Mouse (Mus musculus) thymus, adult 2 months (tissue): ENCODE results near the gene Msh3. TPM values are rescaled to one million over a fixed set of nuclear protein-coding genes. Genes with fewer than 3 reads are reported as not detected.
"Not testable (repeated sequence)": the region's sequence is repeated elsewhere in the genome, so short reads cannot be mapped to it uniquely, and the experiment has no call there.

Experiments
- DNase-seq: peaks from one replicate; pipeline ENCODE4 v3.0.0; 2021
- H3K27ac ChIP-seq: fragments of 200-500 bp; 2 replicates; pipeline ENCODE4 v1.5.1; 2012; ENCODE audit warnings: low read length, control low read depth; ENCODE audit not compliant: control insufficient read depth, insufficient read depth
- H3K27me3 ChIP-seq: fragments of 200-500 bp; 2 replicates; pipeline ENCODE4 v1.6.1; 2012; ENCODE audit warnings: mild to moderate bottlenecking, low read length, moderate library complexity, mixed read lengths; ENCODE audit not compliant: control insufficient read depth, insufficient read depth
- H3K36me3 ChIP-seq: fragments of 200-500 bp; 2 replicates; pipeline ENCODE4 v1.6.1; 2012; ENCODE audit warnings: mild to moderate bottlenecking, low read length, moderate library complexity; ENCODE audit not compliant: control insufficient read depth, insufficient read depth
- H3K4me1 ChIP-seq: fragments of 200-500 bp; replicated peaks from 2 replicates; pipeline ENCODE4 v1.6.1; 2012; ENCODE audit warnings: low read length; ENCODE audit not compliant: control insufficient read depth, insufficient read depth
- H3K4me3 ChIP-seq: fragments of 200-500 bp; 2 replicates; pipeline ENCODE4 v1.5.1; 2012; ENCODE audit warnings: mild to moderate bottlenecking, low read length, control low read depth, moderate library complexity; ENCODE audit not compliant: control insufficient read depth, insufficient read depth
- CTCF ChIP-seq: fragments of 200-500 bp; IDR thresholded peaks from 2 replicates; pipeline ENCODE4 v1.5.1; 2012; ENCODE audit warnings: mild to moderate bottlenecking, control low read depth, low read length, moderate library complexity, borderline replicate concordance; ENCODE audit not compliant: control insufficient read depth, poor library complexity, insufficient read depth; ENCODE audit errors: extremely low read depth
- POLR2A ChIP-seq: fragments of 200-500 bp; IDR thresholded peaks from 2 replicates; pipeline ENCODE4 v1.6.1; 2012; ENCODE audit warnings: mild to moderate bottlenecking, low read length, control low read depth, moderate library complexity; ENCODE audit not compliant: control insufficient read depth, poor library complexity, insufficient read depth; ENCODE audit errors: extremely low read depth
- whole genome bisulfite sequencing: fragments of 180-500 bp; shearing (Covaris S2); methylation state at CpG from one replicate; pipeline ENCODE4 v1.1.7; 2018; 5-methylcytosine and 5-hydroxymethylcytosine counted together
- polyA plus RNA-seq: library from polyadenylated mRNA; depleted of rRNA; stranded (reverse); fragments of >200 nt; gene quantifications from 2 replicates; pipeline ENCODE4 v1.2.3, GENCODE M21; 2012; rRNA removed

Msh3 gene
- 7.8 and 8.4 TPM in 2 replicates for polyA plus RNA-seq

DNA sequence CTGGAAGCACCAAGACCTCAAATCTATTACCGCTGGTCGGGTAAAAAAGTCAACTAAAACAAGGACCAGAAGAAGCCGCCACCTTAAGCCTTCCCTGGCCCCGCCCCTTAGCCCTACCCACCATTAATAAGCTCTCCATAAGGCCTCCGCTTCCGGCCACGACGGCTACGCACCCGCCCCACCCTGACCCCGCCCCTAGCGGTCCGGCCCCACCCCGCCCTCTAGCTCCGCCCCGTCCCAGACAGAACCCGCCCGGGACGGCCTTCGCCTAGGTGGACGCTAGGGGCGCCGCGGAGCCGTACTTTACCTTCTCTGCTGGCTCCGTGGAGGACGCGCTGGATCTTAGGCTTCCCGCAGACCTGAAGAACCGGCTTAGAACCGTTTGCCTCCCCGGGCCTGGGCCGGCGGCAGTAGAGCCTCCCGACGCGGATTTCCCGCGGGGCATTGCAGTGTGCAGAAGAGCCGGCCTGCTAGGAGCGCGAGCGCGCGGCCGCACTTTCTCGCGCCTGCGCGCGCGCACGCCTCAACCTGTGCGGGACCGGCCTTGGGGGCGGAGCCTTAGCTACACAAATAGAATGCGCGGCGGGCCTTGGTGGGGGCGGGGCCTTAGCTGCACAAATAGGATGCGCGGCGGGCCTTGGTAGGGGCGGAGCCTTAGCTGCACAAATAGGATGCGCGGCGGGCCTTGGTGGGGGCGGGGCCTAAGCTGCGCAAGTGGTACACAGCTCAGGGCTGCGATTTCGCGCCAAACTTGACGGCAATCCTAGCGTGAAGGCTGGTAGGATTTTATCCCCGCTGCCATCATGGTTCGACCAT lies at the start of gene Msh3, which contains the start of gene Dhfr:
Msh3 (minus strand) TSS at position 548 of the 816 bp plus-strand sequence.
Dhfr (plus strand) TSS at position 271 of the 816 bp plus-strand sequence.
- H3K4me3 ChIP-seq: peak within 1 kb of the TSS; percentile 80
- WGBS: under 1% methylated on average over 76 of the region's 76 CpGs
- H3K27me3 ChIP-seq: no peaks in the 10 kb centered on the region
- peaks cover 9% of the 10 kb centered on the region for H3K4me1 ChIP-seq
- H3K27ac ChIP-seq: peak within 1 kb of the TSS; percentile 72
- no peaks in the 10 kb centered on the region; the same call in 1 of the 2 replicates for H3K36me3 ChIP-seq
- DNase-seq: peak; percentile 96
- peak; percentile 85 for TF ChIP-seq POLR2A
- peak; percentile 90 for TF ChIP-seq CTCF

DNA sequence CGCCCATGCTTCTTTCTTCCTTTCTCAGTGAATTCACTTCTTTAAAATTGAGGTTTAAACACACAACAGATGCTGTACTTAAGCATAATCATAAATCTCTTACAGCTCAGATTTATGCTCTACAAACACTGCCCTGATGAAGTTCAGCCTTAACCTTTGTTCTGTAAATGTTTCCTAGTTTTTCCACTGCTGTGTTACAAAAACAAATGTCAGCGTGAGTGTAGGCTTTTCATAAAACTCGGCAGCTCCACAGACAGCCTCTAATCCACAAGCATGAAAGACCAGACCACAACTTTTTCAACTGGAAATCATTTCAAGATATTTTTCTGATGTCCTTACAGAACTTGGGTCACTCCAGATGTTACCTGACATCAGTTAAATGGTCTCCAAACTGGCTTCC lies 48.7 kb upstream of the Msh3 start:
- Histone ChIP-seq H3K36me3 (no peaks in the 10 kb centered on the region), H3K27me3 (no peaks in the 10 kb centered on the region), H3K4me1 (no peaks in the 10 kb centered on the region), H3K27ac (no peak overlapping the region), H3K4me3 (no peak overlapping the region)
- DNase-seq: no peak
- 90% methylated on average over 3 of the region's 3 CpGs for whole genome bisulfite sequencing
- TF ChIP-seq POLR2A: no peak
- TF ChIP-seq CTCF: no peak

DNA sequence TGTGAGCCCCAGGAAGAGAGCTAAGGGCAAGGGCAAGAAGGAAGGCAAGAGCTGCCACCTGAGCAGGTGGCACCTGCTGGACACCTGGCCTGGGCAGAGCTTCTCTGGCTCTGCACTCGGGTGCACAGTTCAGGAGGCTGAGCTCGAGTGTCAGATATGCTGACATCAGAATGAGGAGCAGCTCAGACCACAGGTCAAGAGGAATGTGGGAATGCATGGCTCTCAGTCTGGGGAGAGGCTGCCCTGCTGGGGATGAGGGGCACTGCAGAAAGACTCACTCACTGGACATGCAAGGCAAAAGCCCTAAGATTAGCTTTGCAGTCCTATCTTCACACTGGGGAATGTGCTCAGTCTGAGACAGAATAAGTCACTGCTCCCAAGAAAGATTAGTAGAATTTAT lies 47.3 kb upstream of the Msh3 start:
- Histone ChIP-seq H3K27ac (no peak overlapping the region), H3K4me3 (no peak overlapping the region), H3K36me3 (no peaks in the 10 kb centered on the region), H3K4me1 (no peaks in the 10 kb centered on the region), H3K27me3 (no peaks in the 10 kb centered on the region)
- TF ChIP-seq CTCF (no peak), POLR2A (no peak)
- no peak for DNase-seq
- WGBS: 73% methylated on average over 2 of the region's 2 CpGs

DNA sequence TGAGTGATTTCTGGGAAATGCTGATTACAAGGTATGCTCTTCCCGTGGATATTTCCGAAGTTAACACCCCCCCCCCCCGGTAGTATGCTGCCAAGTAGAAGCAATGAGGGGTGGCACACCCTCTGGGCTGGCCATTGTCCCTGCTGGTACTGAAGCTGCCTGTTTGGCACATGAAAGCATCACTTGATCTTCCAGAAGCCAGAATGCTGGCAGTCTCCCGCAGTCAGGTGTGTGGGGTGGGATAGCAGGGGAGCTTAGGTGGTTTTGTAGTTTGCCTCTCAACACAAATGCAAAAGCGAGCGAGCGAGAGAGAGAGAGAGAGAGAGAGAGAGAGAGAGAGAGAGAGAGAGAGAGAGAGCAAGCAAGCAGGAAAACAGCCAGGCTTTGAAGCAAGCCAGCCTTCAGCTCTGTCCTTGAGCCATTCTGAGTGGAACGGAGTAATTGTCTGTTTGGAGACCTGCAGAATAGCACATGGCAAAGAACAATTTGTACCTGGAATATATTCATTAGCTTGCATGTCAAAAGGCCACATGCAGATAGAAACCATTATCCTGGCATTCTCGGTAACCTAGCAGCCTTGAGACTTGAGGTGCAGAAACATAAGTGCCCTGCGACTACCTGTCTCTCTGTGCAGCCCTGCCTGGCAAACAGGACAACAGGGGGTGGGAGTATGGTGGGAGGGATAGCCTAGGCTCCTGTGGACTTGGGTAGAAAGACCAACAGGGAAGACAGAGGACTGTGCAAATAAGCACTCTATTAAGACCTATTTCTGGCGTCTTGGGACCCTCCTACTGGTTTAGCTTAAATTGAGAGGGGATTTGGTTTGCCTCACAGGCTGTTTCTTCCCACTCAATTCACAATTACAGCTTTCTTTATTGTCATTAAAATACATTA lies 43.9 kb upstream of the Msh3 start:
- DNase-seq: no peak
- Histone ChIP-seq H3K4me1 (no peaks in the 10 kb centered on the region), H3K27ac (no peak overlapping the region), H3K4me3 (no peak overlapping the region), H3K36me3 (no peaks in the 10 kb centered on the region), H3K27me3 (no peaks in the 10 kb centered on the region)
- WGBS: 87% methylated on average over 11 of the region's 11 CpGs
- TF ChIP-seq CTCF: no peak
- no peak for TF ChIP-seq POLR2A

DNA sequence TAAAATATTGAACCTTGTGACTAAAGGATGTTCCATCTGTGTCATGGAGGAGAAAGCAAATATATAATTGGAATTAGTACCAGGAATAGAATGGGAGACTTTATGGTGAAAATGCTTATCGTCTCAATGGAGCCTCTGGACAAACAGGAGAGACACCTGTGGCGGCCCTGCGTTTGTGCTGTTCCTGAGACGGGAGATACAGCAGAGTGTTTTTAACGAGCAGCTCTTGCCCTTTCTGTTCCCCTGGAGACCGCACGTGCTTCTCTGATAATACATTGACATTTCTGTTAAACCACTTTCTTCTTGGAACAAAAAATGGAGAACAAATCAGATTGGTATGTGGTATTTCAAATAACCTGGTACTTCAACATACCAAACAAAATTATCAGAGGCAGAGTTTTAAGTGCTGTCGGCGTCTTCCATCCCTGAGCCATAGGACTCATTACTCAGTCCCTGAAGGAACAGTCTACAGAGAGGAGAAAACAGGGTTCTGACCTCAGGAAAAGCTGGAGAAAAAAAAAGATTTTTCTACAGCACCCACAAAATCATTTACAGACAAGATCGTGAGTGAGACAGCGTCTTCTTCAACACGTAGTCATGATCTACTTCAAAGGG lies 38.4 kb upstream of the Msh3 start:
- WGBS: 93% methylated on average over 12 of the region's 12 CpGs
- H3K4me1 ChIP-seq: no peaks in the 10 kb centered on the region
- H3K27ac ChIP-seq: no peak overlapping the region
- no peak for TF ChIP-seq CTCF
- no peak for TF ChIP-seq POLR2A
- no peak overlapping the region for H3K4me3 ChIP-seq
- H3K36me3 ChIP-seq: no peaks in the 10 kb centered on the region
- DNase-seq: no peak
- no peaks in the 10 kb centered on the region for H3K27me3 ChIP-seq

DNA sequence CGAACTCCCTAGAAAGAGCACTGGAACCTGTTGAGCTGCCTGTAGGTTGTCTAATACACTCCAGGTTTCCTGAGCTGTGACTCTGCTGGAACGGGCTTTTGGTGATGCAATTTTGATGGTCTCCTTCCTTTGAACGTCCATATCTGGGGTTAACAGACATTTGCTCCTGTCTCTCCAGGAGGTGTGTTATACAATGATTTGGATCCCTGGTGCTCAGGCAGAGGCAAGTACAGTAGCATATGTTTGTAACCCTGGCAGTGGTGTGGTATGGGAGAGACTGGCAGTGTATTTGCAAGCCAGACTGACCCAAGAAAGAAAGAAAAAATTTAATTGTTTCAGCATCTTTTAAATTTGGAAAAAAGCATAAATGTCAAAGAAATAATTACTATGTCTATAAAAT lies 32.6 kb upstream of the Msh3 start:
- TF ChIP-seq CTCF: no peak
- no peak for TF ChIP-seq POLR2A
- H3K4me1 ChIP-seq: no peaks in the 10 kb centered on the region
- DNase-seq: no peak
- WGBS: 94% methylated on average over 3 of the region's 3 CpGs
- H3K4me3 ChIP-seq: no peak overlapping the region
- no peak overlapping the region for H3K27ac ChIP-seq
- H3K36me3 ChIP-seq: no peaks in the 10 kb centered on the region
- no peaks in the 10 kb centered on the region for H3K27me3 ChIP-seq

DNA sequence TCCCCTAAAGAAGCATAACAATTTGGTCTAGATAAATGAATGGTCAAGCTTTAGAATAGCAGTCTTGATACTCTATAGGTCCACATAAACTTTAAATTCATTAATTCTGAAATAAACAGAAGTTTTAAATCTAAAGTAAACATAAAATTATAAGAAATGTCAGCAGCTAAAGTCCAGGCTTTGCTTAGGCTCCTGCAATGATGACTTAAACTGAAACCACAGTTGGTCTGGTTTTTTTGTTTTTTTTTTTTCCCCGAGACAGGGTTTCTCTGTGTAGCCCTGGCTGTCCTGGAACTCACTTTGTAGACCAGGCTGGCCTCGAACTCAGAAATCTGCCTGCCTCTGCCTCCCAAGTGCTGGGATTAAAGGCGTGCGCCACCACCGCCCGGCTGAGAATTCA lies 16.7 kb upstream of the Msh3 start:
- H3K27ac ChIP-seq, H3K36me3 ChIP-seq, H3K4me1 ChIP-seq, H3K27me3 ChIP-seq, H3K4me3 ChIP-seq, DNase-seq: not testable (repeated sequence)
- WGBS: 97% methylated on average over 6 of the region's 6 CpGs
